Mouse (Mus musculus): Measurements from ENCODE around the gene Ifitm10. TPM values are rescaled to one million over a fixed set of nuclear protein-coding genes. Genes with fewer than 3 reads are reported as not detected.
"Not testable (repeated sequence)": the region's sequence is repeated elsewhere in the genome, so short reads cannot be mapped to it uniquely, and the experiment has no call there.

The Ifitm10 gene
- total RNA-seq, 2 experiments from 2014 or later = not detected

- no peak for ATAC-seq (replicated peaks; ENCODE audit: poor library complexity)
These were observed 46.7 kb downstream of the Ifitm10 start for GRCm38 (mm10) chr7:142326714-142327445.

DNA sequence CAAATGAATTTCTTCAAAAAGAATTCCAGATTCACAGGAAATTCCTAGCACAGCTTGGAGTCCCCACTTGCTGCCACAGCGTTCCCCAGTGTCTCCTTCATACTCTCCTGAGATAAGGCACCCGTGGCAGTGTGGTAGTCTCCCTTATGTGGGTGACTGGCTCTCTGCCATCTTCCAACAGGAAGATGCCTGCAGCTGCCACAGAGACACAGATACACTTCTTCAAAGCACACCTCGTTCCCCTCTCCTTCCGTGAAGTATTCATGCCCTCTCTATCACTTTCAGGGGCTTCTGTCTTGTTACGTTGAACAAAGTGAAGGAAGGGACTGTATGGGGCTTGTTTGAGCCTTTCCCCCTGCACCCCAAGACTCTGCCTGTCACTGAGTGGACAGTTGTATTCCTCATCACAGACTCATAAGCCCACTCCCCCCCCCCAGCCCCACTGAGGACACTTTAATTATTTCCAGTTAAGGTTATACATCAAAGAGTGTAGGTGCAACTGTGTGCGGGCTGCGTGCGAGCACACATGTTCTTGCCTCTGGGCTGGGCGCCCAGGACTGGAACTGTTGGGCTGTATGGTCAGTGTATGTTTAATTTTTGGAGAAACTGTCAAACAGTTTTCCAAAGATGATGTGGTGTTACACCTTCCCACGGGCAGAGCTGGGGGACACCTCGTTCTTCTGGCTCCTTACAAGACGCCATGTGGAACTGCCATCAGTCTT lies 50.0 kb downstream of the Ifitm10 start:
- ATAC-seq (replicated peaks; ENCODE audit: poor library complexity) = no peak

GRCm38 (mm10) chr7:142322641-142323040 lies 50.9 kb downstream of the Ifitm10 start:
- ATAC-seq (replicated peaks; ENCODE audit: poor library complexity) = no peak

- not testable (repeated sequence) for ATAC-seq (replicated peaks; ENCODE audit: poor library complexity)
These were observed 51.8 kb downstream of the Ifitm10 start for GRCm38 (mm10) chr7:142321637-142322306.

DNA sequence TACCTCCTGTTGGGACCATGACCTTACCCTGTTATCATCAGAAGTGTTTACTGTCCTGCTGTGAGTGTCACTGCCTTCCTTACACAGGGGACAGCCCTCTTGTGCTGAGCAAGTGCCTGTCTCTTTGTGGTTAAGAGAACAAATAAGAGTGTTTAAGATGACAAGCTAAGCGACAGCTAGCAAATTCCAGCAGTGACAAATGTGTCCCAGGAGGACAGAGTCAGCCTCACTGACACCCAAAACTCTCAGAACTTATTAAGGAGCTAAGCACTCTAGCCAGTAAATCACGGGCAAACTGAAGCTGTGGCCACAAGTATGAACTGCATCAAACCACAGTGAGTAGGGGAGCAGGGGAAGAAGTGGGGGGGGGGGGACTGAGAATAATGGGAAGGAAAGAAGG lies 52.6 kb downstream of the Ifitm10 start:
- ATAC-seq (replicated peaks; ENCODE audit: poor library complexity) = no peak

GRCm38 (mm10) chr7:142319124-142319523 lies 54.4 kb downstream of the Ifitm10 start:
- no peak for ATAC-seq (replicated peaks; ENCODE audit: poor library complexity)

GRCm38 (mm10) chr7:142317216-142317615 lies 56.3 kb downstream of the Ifitm10 start:
- 0 out of 2 replicates have a peak, but pooled peaks have one; percentile 8 for ATAC-seq (replicated peaks; ENCODE audit: poor library complexity)

DNA sequence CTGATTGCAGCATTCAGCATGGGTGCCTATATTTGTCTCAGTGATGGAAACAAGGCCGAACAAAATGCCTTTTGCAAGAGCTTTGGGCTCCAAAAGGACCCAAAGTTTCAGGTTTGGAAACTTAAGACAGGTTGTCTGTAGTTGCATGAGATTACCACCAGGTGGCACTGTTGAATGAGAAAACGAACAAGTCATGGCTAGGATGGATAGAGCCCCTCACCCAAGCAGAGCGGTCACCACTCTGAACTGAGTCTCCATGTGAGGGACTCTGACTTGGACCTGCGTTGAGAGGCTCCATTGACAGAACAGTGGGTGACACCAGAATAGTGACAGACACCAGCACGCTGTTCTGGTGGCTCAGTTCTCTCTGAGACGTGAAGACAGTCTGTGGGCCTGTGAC lies 57.0 kb downstream of the Ifitm10 start:
- peak; percentile 65; the same call in 1 of the 2 replicates for ATAC-seq (replicated peaks; ENCODE audit: poor library complexity)

DNA sequence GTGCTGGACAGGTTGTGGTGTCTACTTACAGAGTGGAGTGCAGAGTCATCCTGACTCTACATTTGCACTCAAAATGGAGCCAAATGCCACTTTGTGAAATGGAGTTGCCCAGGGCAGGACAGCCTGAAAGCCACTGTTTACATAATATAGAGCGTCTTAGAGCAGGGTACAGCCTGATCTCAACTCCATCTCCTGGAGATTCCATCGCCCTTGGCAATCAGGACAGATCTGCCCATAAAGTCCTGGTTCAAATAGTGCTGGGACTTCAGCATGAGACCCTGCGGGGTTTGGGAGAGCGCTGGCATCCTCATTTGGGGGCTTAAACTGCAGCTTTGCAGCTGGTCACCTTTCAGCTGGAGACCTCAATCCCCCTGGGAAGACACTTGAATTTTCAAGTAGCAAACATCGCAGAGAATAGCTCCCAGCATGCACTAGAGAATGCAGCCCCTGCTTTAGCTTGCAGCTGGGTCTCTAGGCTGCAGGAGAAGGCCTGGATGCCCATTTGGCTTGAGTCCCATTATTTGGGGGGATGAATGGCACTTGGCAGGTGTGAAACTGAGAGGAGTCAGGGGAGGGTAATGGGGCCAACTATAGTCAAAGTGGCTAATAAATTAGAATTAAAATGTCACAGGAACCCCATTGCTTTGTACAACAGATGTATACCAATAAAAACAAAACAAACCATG lies 58.8 kb downstream of the Ifitm10 start:
- no peak for ATAC-seq (replicated peaks; ENCODE audit: poor library complexity)

- ATAC-seq (replicated peaks; ENCODE audit: poor library complexity) = not testable (repeated sequence)
These were observed 69.6 kb downstream of the Ifitm10 start for GRCm38 (mm10) chr7:142303929-142304328.

- no peak for ATAC-seq (replicated peaks; ENCODE audit: poor library complexity)
These were observed 70.3 kb downstream of the Ifitm10 start, which contains the start of gene Krtap5-4 for GRCm38 (mm10) chr7:142303249-142303648. TSS of gene Krtap5-4 (plus strand) at chr7:142303549.

DNA sequence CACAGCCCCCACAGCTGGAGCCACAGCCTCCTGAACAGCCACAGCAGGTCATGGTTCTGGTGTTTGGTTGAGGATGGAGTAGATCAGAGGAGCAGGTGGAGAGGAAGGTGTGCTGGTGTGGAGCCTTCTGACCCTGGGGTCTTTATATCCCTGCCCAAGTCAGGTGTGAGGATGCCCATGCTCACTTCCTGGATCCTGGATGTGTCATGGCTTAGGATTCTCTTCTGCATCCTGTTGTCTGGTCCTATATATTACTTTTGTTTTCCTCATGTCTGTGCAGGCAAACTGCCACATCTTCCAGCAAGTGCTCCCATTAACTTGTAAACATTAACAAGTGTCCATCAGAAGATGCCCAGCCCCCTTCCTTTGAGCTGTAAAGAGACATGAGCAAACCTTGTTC lies 76.5 kb downstream of the Ifitm10 start, which contains the start of gene Krtap5-1:
Gene Krtap5-1 (minus strand): TSS at position 101 of the 400 bp plus-strand sequence.
- ATAC-seq (replicated peaks; ENCODE audit: poor library complexity) = not testable (repeated sequence)

DNA sequence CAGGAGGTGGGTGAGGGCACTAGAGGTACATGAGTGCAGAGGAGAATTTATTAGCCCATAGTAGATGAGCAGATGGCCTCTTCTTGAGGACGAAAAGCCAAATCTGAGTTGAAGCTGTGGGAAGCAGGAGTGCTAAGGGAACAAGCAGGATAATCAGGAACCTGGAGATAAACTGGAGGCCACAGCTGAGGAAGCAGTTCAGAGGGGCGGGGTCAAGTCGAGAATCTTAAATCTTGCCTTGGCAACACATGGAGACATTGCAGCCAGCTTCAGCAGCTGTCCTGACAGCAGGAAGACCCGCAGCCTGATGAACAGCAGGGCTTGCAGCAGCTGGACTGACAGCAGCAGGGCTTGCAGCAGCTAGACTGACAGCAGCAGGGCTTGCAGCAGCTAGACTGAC lies 77.4 kb downstream of the Ifitm10 start:
- not testable (repeated sequence) for ATAC-seq (replicated peaks; ENCODE audit: poor library complexity)

DNA sequence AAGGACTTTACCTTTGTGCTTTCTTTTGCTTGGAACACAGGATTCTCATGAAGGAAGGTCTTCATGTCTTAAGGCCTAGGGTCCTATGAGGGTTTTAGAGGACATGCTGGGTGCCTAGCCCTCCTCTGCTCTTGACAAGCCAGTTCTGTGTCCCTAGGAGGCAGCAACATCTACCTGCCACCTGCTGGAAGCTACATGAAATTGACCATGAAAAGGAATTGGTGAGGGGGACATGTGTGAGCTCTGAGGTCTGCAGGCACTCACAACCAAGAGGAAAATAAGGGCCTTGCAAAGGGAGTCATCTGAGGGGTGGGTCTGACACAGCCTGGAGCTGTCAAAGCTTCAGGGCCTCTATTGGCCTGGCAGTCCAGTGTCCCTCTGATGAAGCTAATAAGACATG lies 78.1 kb downstream of the Ifitm10 start:
- no peak for ATAC-seq (replicated peaks; ENCODE audit: poor library complexity)

GRCm38 (mm10) chr7:142293851-142294250 lies 79.7 kb downstream of the Ifitm10 start:
- ATAC-seq (replicated peaks; ENCODE audit: poor library complexity) = peak; percentile 86

DNA sequence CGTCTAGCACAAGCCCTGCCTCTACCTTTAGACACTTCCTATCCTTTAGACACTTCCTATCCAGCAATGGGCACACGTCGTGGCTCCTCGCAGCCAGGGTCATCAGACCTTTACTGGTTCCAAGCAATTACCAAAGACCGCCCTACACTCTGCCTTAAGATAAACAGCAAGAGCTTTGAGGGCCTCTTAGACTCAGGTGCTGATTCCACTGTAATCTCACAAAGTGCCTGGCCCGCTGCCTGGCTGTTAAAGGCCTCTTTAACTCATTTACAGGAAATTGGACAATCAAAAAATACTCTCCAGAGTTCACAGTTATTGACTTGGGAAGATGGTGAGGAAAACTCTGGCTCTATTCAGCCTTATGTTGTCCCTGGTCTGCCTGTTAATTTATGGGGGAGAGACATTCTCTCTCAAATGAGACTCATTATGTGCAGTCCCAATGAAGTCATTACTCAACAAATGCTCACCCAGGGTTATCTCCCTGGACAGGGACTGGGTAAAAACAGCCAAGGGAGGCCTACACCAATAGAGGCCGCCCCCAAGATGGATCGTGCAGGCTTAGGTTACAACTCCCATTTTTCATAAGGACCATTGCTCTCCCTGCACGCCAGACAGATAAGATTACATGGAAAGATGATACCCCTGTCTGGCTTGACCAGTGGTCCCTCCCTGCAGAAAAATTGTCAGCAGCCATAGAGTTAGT lies 87.5 kb downstream of the Ifitm10 start:
- ATAC-seq (replicated peaks; ENCODE audit: poor library complexity) = not testable (repeated sequence)

- peak; percentile 37 for ATAC-seq (replicated peaks; ENCODE audit: poor library complexity)
These were observed 88.3 kb downstream of the Ifitm10 start for GRCm38 (mm10) chr7:142285130-142285835.

GRCm38 (mm10) chr7:142284615-142285080 lies 88.9 kb downstream of the Ifitm10 start:
- ATAC-seq (replicated peaks; ENCODE audit: poor library complexity) = peak; percentile 71

DNA sequence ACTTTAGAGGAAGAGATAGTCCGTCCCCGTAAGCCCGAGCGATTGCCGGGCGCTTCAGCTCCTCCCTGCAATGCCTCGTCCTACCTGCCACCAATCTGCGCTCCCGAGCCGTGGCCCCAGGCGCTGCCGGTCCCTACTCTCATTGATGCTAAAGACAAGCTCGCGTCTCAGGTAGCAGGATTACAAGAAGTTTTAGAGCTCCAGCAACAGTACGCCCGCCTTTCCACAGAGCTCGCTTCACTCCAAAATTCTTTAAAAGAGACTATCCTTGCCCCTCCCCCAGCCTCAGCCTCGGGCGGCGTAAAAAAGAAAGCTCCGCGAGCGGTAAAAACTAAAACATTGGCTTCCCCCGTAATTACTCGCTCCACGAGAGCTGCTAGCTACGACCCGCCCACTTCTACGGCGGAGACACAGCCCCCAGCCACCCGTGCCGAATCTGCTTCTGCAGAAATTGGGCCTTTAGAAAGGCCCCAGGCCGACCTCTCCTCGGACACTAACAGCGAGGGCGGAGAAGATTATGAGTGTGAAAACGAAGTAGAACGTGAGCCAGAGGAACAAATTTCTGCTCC lies 89.4 kb downstream of the Ifitm10 start:
- peak; percentile 82 for ATAC-seq (replicated peaks; ENCODE audit: poor library complexity)

Measured in megakaryocyte progenitor cell, adult 5-6 weeks (primary cell).